Mouse (Mus musculus): ENCODE results near the gene Akap7.

DNA sequence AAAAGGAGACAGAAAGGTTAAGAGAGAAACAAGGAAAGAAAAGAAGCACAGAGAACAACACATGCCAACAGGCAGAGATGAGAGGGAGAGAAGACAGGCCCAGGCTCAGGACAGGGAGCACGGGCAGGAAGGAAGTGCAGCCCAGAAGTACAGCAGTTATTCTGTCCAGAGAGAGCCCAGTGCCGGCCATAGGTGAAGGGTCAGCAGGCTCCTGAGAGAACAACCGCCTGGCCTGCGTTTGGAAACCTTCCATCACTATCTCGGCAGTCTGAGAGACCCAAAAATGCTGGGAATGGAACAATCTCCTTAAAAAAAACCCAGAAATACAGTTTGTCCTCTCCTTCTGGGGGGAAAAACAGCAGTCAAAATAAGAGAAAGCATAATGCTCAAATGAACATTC, 50.2 kb downstream of the Akap7 start:
- TF ChIP-seq CTCF (IDR thresholded peaks at IDR 0.05; ENCODE audit: insufficient read depth, low read length): no peak
- no peak for TF ChIP-seq POLR2A (IDR thresholded peaks at IDR 0.05; ENCODE audit: borderline replicate concordance, extremely low read depth, low read depth, low read length)

Measured in lung, adult 2 months (tissue).